Mouse (Mus musculus) frontal cortex, postnatal 14 days (tissue): ENCODE measurements around the gene Slc45a1.

Experiments
- DNase-seq, 2 experiments: peaks; one replicate each; pipeline ENCODE4 v3.0.0; 2022; ENCODE audit warnings: low spot score in 2 of 2

Slc45a1 gene

GRCm38 (mm10) chr4:150581931-150582723 lies 69.8 kb downstream of the Slc45a1 start:
- no peak for DNase-seq
